Mouse (Mus musculus) intestine, embryonic 16.5 days (tissue): ENCODE results near the gene Cldn6. TPM values are rescaled to one million over a fixed set of nuclear protein-coding genes. Genes with fewer than 3 reads are reported as not detected.
A peak's percentile ranks its signal among the peaks of the same experiment; 100 is the strongest.

Experiments
- ATAC-seq: fragments of 200-750 bp; cut with Nextera tagmentation; 2 replicates; pipeline ENCODE4 v1.8.0; 2017; ENCODE audit warnings: moderate TSS enrichment, moderate library complexity
- H3K27ac ChIP-seq: fragments of 300-500 bp; sonication (generic); 2 replicates; pipeline ENCODE4 v1.5.1; 2014; ENCODE audit warnings: mild to moderate bottlenecking, low read length
- H3K27me3 ChIP-seq: fragments of 300-500 bp; sonication (generic); replicated peaks from 2 replicates; pipeline ENCODE4 v1.6.1; 2014; ENCODE audit warnings: low read length, control low read depth, mixed read lengths; ENCODE audit not compliant: control insufficient read depth, insufficient read depth
- H3K36me3 ChIP-seq: fragments of 300-500 bp; sonication (generic); 2 replicates; pipeline ENCODE4 v1.6.1; 2014; ENCODE audit warnings: low read length, control low read depth; ENCODE audit not compliant: control insufficient read depth, insufficient read depth
- H3K4me1 ChIP-seq: fragments of 300-500 bp; sonication (generic); 2 replicates; pipeline ENCODE4 v1.6.1; 2014; ENCODE audit warnings: low read length, control low read depth, mixed read lengths; ENCODE audit not compliant: control insufficient read depth, insufficient read depth
- H3K4me2 ChIP-seq: fragments of 300-500 bp; sonication (generic); 2 replicates; pipeline ENCODE4 v1.6.1; 2014; ENCODE audit warnings: low read depth, low read length, control low read depth
- H3K4me3 ChIP-seq: fragments of 300-500 bp; sonication (generic); 2 replicates; pipeline ENCODE4 v1.5.1; 2014; ENCODE audit warnings: mild to moderate bottlenecking, low read length
- H3K9ac ChIP-seq: fragments of 300-500 bp; sonication (generic); 2 replicates; pipeline ENCODE4 v1.6.1; 2014; ENCODE audit warnings: low read depth, low read length
- H3K9me3 ChIP-seq: fragments of 300-500 bp; sonication (generic); 2 replicates; pipeline ENCODE4 v1.6.1; 2016; ENCODE audit warnings: low read length, control low read depth; ENCODE audit not compliant: control insufficient read depth
- WGBS: fragments of 180-500 bp; shearing (Covaris S2); extraction: QIAGEN DNeasy Blood & Tissue Kit; methylation state at CpG from one replicate; pipeline ENCODE4 v1.1.7; 2014; 5-methylcytosine and 5-hydroxymethylcytosine counted together
- polyA plus RNA-seq: library from polyadenylated mRNA; unstranded; fragments of >200 nt; fragmentation: Nextera tagmentation; extraction: Ambion mirVana; gene quantifications from 2 replicates; pipeline ENCODE4 v1.2.1, GENCODE M21; 2015

Gene Cldn6
- polyA plus RNA-seq, 1 experiment from 2014 or later = 23.3 TPM

DNA sequence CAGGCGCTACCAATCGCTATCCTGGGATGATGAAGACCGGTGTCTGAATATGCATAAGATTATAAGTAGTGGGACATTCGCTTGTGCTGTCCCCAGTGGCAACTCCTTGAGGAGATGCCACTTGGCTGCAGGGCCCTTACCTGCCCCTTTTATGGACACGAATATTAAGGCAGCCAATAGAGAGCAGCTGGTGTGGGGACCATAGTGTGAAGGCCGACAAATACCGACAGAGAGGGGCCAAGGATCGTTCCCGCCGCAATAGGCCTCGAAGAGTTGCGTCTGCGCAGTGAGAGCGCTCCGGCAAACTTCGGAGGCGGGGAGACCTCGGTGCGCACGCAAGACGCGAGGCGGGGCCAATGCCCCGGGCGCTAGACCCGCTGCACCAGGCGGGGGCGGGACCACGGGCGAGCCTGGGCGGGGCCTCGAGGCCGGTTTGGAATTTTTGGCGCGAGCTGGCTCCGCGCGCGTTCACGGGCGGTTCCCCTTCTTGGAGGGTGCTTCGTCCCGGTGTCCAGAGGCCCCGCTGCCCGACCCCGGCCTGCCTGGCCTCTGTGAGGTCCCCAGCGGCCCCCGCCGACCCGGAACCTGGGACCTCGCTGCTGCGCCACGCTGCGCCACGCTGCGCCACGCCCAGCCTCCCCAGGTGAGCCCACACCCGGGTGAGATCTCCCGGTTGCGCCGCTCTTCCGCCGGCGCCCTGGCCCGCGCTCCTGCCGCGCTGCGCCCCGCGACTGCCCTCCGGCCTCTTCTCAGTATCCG is 47.1 kb downstream of the Cldn6 start, which contains the start of gene Pkmyt1:
Gene Pkmyt1 (plus strand): TSS at position 338 of the 759 bp plus-strand sequence.
- WGBS = 1% methylated on average over 73 of the region's 73 CpGs
- H3K9me3 ChIP-seq = no peaks in the 10 kb centered on the region
- H3K27ac ChIP-seq = peak within 1 kb of the TSS; percentile 88
- ATAC-seq = peak; percentile 94
- H3K4me3 ChIP-seq = peak within 1 kb of the TSS; percentile 83
- peak within 1 kb of the TSS; percentile 83 for H3K9ac ChIP-seq
- H3K4me1 ChIP-seq = peaks cover 16% of the 10 kb centered on the region
- H3K36me3 ChIP-seq = no peaks in the 10 kb centered on the region
- no peaks in the 10 kb centered on the region for H3K27me3 ChIP-seq
- H3K4me2 ChIP-seq = peak within 1 kb of the TSS; percentile 70

DNA sequence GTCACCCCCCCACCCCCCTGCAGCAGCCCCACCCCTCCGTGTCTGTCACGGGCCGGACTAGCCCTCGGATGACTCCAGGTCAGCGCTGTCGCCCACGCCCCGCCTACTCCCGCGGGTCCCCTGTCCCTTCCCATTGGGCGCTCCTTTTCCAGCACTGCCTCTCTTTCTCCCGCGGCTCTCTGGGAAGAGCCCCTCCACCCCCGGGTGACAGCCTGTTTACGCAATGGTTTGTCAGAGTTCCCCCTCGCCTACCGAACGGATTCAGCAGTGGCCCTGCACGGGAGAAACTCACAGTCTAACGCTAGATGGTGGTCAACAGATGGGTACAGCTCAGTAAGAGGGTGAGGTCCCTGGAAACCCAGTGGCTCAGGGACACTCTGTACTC is 47.7 kb downstream of the Cldn6 start:
- Histone ChIP-seq H3K4me1 (peaks cover 10% of the 10 kb centered on the region), H3K9ac (peak overlapping the region; percentile 83), H3K27ac (peak overlapping the region; percentile 88), H3K27me3 (no peaks in the 10 kb centered on the region), H3K36me3 (no peaks in the 10 kb centered on the region), H3K9me3 (no peaks in the 10 kb centered on the region), H3K4me2 (peak overlapping the region; percentile 70), H3K4me3 (peak overlapping the region; percentile 83)
- WGBS = 1% methylated on average over 18 of the region's 20 CpGs
- peak; percentile 90 for ATAC-seq

DNA sequence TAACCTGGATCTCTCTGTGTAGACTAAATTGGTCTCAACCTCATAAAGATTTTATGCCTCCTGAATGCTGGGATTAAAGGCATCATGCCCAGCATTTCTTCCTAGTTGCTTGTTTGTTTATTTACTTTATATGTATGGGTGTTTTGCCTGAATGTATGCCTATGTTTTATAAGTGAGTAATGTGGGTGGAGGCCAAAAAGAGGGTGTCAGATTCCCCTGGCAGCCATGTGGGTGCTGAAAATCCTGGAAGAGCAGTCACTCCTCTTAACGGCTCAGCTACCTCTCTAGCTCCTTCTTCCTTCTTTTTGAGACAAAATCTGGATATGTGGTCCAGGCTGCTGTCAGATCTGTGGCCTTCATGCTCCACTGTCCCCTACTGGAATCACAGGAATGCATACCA is 51.4 kb downstream of the Cldn6 start:
- Histone ChIP-seq H3K27ac (no peak overlapping the region), H3K4me2 (no peak overlapping the region), H3K9me3 (no peaks in the 10 kb centered on the region), H3K27me3 (no peaks in the 10 kb centered on the region), H3K36me3 (no peaks in the 10 kb centered on the region), H3K4me3 (no peak overlapping the region), H3K9ac (no peak overlapping the region), H3K4me1 (peaks cover 8% of the 10 kb centered on the region)
- no peak for ATAC-seq
- WGBS = 73% methylated on average over 1 of the region's 1 CpGs

Other genes starting within 250 kb of the Cldn6 start
- not detected in 2 replicates for gene Vmn2r117, start 199.6 kb upstream of the Cldn6 start, polyA plus RNA-seq
- 16.0 and 16.8 TPM in 2 replicates for gene Zfp213, start 115.0 kb upstream of the Cldn6 start, polyA plus RNA-seq
- gene Zfp13, start 79.8 kb upstream of the Cldn6 start, polyA plus RNA-seq = 8.6 and 8.8 TPM in 2 replicates
- gene Zscan10, start 78.4 kb upstream of the Cldn6 start, polyA plus RNA-seq = 0.09 TPM in 1 of 2 replicates, not detected in the other
- 0.64 and 0.70 TPM in 2 replicates for gene Mmp25, start 34.0 kb upstream of the Cldn6 start, polyA plus RNA-seq
- gene Bicdl2, start 18.7 kb upstream of the Cldn6 start, polyA plus RNA-seq = 5.8 and 6.5 TPM in 2 replicates
- 81.0 and 87.3 TPM in 2 replicates for gene Hcfc1r1, start 5.7 kb upstream of the Cldn6 start, polyA plus RNA-seq
- 42.4 and 46.1 TPM in 2 replicates for gene Thoc6, start 5.4 kb upstream of the Cldn6 start, polyA plus RNA-seq
- gene Tnfrsf12a, start 1.8 kb upstream of the Cldn6 start, polyA plus RNA-seq = 19.3 and 22.8 TPM in 2 replicates
- 1.8 and 1.9 TPM in 2 replicates for gene Cldn9, start 4.8 kb downstream of the Cldn6 start, polyA plus RNA-seq
- gene 1520401A03Rik, start 43.5 kb downstream of the Cldn6 start, polyA plus RNA-seq = not detected in 2 replicates
- 36.9 and 44.6 TPM in 2 replicates for gene Pkmyt1, start 47.1 kb downstream of the Cldn6 start, polyA plus RNA-seq
- 23.5 and 25.3 TPM in 2 replicates for gene Paqr4, start 61.6 kb downstream of the Cldn6 start, polyA plus RNA-seq
- gene Kremen2, start 66.6 kb downstream of the Cldn6 start, polyA plus RNA-seq = 0.44 and 0.51 TPM in 2 replicates
- gene Flywch1, start 92.4 kb downstream of the Cldn6 start, polyA plus RNA-seq = 44.5 and 44.9 TPM in 2 replicates
- 9.8 and 14.9 TPM in 2 replicates for gene Flywch2, start 106.8 kb downstream of the Cldn6 start, polyA plus RNA-seq
- gene Srrm2, start 111.3 kb downstream of the Cldn6 start, polyA plus RNA-seq = 319 and 373 TPM in 2 replicates
- 836 and 930 TPM in 2 replicates for gene Elob, start 149.9 kb downstream of the Cldn6 start, polyA plus RNA-seq
- 0.17 TPM in 1 of 2 replicates, not detected in the other for gene Prss33, start 156.8 kb downstream of the Cldn6 start, polyA plus RNA-seq
- 11.8 and 14.5 TPM in 2 replicates for gene Prss32, start 164.6 kb downstream of the Cldn6 start, polyA plus RNA-seq
- 2.7 and 3.4 TPM in 2 replicates for gene Prss41, start 164.9 kb downstream of the Cldn6 start, polyA plus RNA-seq
- gene Prss21, start 188.8 kb downstream of the Cldn6 start, polyA plus RNA-seq = not detected in 2 replicates
- gene Dcpp1, start 201.6 kb downstream of the Cldn6 start, polyA plus RNA-seq = not detected in 2 replicates
- not detected in 2 replicates for gene Dcpp2, start 201.6 kb downstream of the Cldn6 start, polyA plus RNA-seq
- not detected in 2 replicates for gene Dcpp3, start 238.2 kb downstream of the Cldn6 start, polyA plus RNA-seq